Mouse (Mus musculus) limb, embryonic 13.5 days (tissue): ENCODE measurements at regions not wholly inside any gene's neighbourhood (a gene's known extent, or its start where the extent isn't known, plus 50 kb on each side); places are given as distances from the start of the nearest gene placed in this dataset.
A peak's percentile ranks its signal among the peaks of the same experiment; 100 is the strongest.

Experiments used
- ATAC-seq: fragments of 200-750 bp; cut with Nextera tagmentation; 2 replicates; pipeline ENCODE4 v1.8.0; 2017; ENCODE audit warnings: low read depth, moderate number of reproducible peaks, moderate TSS enrichment; ENCODE audit not compliant: low FRiP score
- H3K27ac ChIP-seq: fragments of 300-500 bp; sonication (generic); 2 replicates; pipeline ENCODE4 v1.5.1; 2015; ENCODE audit warnings: inconsistent platforms, mild to moderate bottlenecking, moderate library complexity
- H3K27me3 ChIP-seq: fragments of 300-500 bp; sonication (generic); 2 replicates; pipeline ENCODE4 v1.6.1; 2015; ENCODE audit warnings: mild to moderate bottlenecking, inconsistent platforms
- H3K36me3 ChIP-seq: fragments of 300-500 bp; sonication (generic); 2 replicates; pipeline ENCODE4 v1.6.1; 2015; ENCODE audit warnings: inconsistent platforms, mild to moderate bottlenecking, moderate library complexity
- H3K4me1 ChIP-seq: fragments of 300-500 bp; sonication (generic); 2 replicates; pipeline ENCODE4 v1.6.1; 2015; ENCODE audit warnings: inconsistent platforms
- H3K4me2 ChIP-seq: fragments of 300-500 bp; sonication (generic); replicated peaks from 2 replicates; pipeline ENCODE4 v1.6.1; 2015; ENCODE audit warnings: inconsistent platforms, mild to moderate bottlenecking, moderate library complexity
- H3K4me3 ChIP-seq: fragments of 300-500 bp; sonication (generic); 2 replicates; pipeline ENCODE4 v1.5.1; 2015; ENCODE audit warnings: moderate library complexity, mild to moderate bottlenecking, inconsistent platforms
- H3K9ac ChIP-seq: fragments of 300-500 bp; sonication (generic); 2 replicates; pipeline ENCODE4 v1.6.1; 2015; ENCODE audit warnings: mild to moderate bottlenecking, inconsistent platforms
- H3K9me3 ChIP-seq: fragments of 300-500 bp; sonication (generic); 2 replicates; pipeline ENCODE4 v1.6.1; 2016; ENCODE audit warnings: inconsistent platforms
- WGBS: fragments of 180-500 bp; shearing (Covaris S2); methylation state at CpG from one replicate; pipeline ENCODE4 v1.1.7; 2015; 5-methylcytosine and 5-hydroxymethylcytosine counted together

DNA sequence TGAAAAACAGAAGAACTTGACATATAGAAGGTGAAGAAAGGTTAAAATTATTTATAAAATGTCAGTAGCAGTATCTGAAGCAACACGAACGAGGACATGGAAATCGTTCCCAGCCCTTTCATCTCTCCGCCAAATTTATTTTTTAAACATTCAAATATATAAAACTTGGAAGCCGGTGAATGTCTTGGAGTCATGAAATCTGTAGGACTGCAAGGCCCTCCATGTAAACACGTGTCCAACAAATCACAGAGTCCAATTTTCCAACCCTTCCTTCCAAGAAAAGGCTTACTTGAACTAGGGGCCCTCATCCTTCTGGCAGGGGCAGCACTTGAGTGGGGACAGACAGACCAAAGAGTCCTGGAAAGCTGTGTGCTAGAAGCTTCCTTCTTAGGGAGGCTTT lies 237.0 kb downstream of the Map2k4 start:
- Histone ChIP-seq H3K9ac (no peak overlapping the region), H3K4me2 (no peak overlapping the region), H3K4me3 (no peak overlapping the region), H3K36me3 (no peaks in the 10 kb centered on the region), H3K9me3 (no peaks in the 10 kb centered on the region), H3K4me1 (peaks cover 4% of the 10 kb centered on the region), H3K27ac (no peak overlapping the region), H3K27me3 (no peaks in the 10 kb centered on the region)
- 90% methylated on average over 6 of the region's 6 CpGs for WGBS
- ATAC-seq, result no peak

DNA sequence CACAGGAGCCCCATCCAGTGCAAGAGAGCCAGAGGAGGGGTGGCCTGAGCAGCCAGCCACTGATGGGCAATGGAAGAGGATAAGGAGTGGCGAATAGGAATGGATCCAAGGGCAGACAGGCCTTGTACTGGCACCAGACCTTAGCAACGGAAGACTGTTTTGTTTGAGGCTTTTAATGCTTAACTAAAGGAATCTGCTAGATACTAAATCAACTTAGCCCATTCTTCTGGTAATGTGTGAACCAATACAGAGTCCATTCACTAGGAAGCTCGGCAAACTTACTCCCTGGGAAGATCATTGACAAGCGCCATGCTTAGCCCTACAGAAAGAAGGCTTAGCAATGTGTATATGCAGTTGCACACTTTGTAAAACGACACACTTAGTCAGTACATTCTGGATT lies 243.8 kb downstream of the Map2k4 start:
- Histone ChIP-seq H3K9me3 (no peaks in the 10 kb centered on the region), H3K4me1 (no peaks in the 10 kb centered on the region), H3K9ac (no peak overlapping the region), H3K27ac (no peak overlapping the region), H3K4me2 (no peak overlapping the region), H3K36me3 (no peaks in the 10 kb centered on the region), H3K4me3 (no peak overlapping the region), H3K27me3 (no peaks in the 10 kb centered on the region)
- WGBS, result 91% methylated on average over 5 of the region's 5 CpGs
- ATAC-seq, result no peak

DNA sequence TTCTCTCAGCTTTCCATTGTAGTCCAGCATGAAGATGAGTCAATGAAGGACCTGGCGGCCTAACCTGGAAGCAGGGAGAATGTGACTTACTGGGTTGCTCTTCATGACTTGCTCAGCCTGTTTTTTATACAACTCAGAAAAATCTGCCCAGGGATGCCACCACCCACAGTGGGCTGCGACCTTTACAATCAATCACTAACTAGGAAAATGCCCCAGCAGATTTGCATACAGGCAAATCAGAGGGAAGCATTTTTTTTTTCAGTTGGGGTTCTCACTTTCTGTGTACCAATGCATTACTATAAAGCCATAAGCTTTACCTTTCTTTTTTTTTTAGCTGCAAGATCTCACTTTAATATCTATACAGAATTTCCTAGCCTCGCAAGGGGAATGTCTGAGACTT lies 244.5 kb downstream of the Map2k4 start:
- Histone ChIP-seq H3K27ac (no peak overlapping the region), H3K27me3 (no peaks in the 10 kb centered on the region), H3K4me3 (no peak overlapping the region), H3K36me3 (no peaks in the 10 kb centered on the region), H3K9me3 (no peaks in the 10 kb centered on the region), H3K4me1 (no peaks in the 10 kb centered on the region), H3K9ac (no peak overlapping the region), H3K4me2 (no peak overlapping the region)
- WGBS, result 88% methylated on average over 3 of the region's 3 CpGs
- no peak for ATAC-seq

DNA sequence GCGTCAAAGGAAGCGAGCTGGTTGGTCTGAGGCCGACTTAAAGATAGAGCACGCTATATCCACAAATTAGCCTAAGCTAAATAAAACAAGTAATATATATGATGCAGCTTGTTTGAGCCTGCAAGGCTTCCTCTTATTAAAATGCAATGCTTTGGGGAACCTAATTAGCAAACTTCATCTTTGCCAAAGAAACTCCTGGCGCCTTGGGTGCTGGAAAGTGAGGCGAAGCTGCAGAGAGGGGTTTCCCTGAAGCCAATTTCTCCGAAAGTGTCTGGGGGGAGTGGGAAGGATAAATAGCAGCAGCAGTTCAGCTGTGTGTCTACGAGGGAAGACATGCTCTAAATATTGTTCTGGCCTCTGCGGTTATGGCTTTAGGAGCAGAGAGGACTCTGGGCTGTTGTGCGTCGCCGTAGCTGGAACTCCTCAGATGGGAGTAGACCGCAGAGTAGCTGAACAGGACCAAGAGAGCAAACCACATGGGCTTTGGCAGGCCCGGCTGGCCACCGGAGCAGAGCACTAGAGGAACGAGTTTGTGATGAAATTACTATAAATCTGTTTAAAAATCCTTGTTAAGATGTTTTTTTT lies 251.0 kb downstream of the Map2k4 start:
- Histone ChIP-seq H3K4me2 (no peak overlapping the region), H3K9ac (no peak overlapping the region), H3K27ac (no peak overlapping the region), H3K4me3 (no peak overlapping the region), H3K4me1 (no peaks in the 10 kb centered on the region), H3K36me3 (no peaks in the 10 kb centered on the region), H3K9me3 (no peaks in the 10 kb centered on the region), H3K27me3 (no peaks in the 10 kb centered on the region)
- ATAC-seq, result no peak
- WGBS, result 80% methylated on average over 16 of the region's 16 CpGs

DNA sequence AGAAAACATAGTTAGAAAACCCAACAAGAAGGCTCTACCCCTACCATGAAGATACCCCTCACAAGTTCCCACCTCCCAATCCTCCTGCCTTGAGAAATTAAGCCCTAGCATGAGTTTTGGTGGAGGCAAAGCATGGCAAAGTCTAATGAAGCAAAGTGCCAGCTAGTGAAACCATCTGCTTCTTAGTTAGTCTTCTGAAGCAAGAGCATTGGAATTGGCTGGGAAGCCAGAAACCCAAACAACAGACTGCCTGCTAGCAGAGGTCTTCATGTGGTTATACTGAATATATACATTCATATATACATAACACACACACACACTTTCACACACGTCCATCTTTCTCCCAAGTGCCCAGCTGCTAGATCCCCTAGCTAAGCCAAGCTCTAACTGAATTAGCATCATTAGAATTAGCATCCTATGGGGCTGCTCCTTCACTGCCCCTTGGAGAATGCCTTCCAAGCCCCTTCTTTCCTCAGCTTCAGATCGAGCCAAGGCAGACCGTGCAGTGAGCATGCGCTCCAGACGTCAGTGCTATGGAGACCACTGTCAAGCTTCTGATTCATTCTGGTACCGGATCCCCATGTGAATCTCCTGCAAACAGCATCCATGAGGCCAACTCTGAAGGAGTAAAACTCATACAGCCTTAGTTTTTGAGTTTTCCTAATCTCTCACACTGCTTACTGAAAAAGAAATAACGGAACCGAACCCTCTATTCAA lies 252.2 kb downstream of the Map2k4 start:
- Histone ChIP-seq H3K27ac (no peak overlapping the region), H3K4me2 (no peak overlapping the region), H3K9ac (no peak overlapping the region), H3K4me1 (no peaks in the 10 kb centered on the region), H3K27me3 (no peaks in the 10 kb centered on the region), H3K9me3 (no peaks in the 10 kb centered on the region), H3K36me3 (no peaks in the 10 kb centered on the region), H3K4me3 (no peak overlapping the region)
- ATAC-seq, result no peak
- 88% methylated on average over 8 of the region's 8 CpGs for WGBS

DNA sequence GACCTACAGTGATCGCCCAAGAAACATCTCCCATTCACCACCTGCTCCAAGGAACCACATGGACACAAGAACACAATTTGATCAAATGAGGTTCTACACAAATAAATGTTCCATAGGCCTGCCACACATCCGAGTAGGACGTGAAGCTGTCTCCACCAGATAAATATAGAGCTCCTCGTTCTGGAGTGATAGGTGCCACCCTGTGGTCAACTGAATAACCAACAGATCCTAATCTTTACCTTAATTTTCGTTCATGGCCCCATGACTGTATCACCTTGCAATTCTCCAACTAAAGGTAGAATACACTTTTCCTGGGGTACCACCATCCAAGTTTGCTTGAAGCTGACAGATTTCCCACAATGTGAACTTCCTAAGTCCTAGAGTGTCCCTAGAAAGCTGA lies 257.4 kb downstream of the Map2k4 start:
- Histone ChIP-seq H3K9me3 (no peaks in the 10 kb centered on the region), H3K4me2 (no peak overlapping the region), H3K36me3 (no peaks in the 10 kb centered on the region), H3K4me1 (no peaks in the 10 kb centered on the region), H3K27ac (no peak overlapping the region), H3K27me3 (no peaks in the 10 kb centered on the region), H3K9ac (no peak overlapping the region), H3K4me3 (no peak overlapping the region)
- WGBS, result 76% methylated on average over 5 of the region's 5 CpGs
- ATAC-seq, result no peak

DNA sequence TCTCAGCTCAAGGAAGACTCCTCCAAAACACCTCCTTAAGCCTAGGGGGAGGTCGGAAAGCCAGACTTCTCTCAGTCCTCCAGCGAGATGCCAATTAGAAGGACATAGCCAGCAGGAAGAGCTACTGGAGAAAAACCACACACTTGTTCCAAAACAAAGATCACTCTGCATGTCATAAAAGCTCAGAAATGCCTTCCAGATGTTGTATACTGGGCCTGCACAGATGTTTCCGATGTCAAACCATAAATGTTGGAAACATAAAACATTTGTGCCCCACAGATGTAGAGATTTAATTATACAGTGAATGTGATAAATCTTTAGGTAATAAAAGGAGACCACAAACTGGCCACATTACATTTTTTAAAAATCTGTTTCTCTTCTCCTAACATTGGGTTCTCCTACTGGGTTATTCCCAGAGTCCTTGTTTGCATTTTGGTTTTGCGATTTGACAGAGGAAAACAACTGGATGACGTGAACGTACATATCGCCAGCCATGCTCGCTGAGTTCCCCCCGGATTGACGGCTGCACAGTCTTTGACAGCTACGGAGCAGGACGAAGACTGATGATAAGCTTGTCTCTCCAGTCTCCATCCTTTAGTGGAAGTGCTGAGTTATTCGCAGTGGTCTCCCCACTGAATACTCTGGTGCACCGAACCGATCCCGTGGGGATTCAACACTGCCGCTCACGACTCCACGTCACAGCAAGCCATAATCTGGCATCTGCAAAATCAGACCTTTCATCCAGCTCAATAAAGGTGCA lies 235.5 kb upstream of the Myocd start:
- Histone ChIP-seq H3K9me3 (no peaks in the 10 kb centered on the region), H3K36me3 (no peaks in the 10 kb centered on the region), H3K4me2 (peak overlapping the region; percentile 51), H3K4me1 (peaks cover 13% of the 10 kb centered on the region), H3K4me3 (peak overlapping the region; percentile 3; the same call in 1 of the 2 replicates), H3K9ac (no peak overlapping the region), H3K27ac (no peak overlapping the region), H3K27me3 (peaks cover 17% of the 10 kb centered on the region)
- ATAC-seq, result peak; percentile 57
- 23% methylated on average over 19 of the region's 19 CpGs for WGBS

DNA sequence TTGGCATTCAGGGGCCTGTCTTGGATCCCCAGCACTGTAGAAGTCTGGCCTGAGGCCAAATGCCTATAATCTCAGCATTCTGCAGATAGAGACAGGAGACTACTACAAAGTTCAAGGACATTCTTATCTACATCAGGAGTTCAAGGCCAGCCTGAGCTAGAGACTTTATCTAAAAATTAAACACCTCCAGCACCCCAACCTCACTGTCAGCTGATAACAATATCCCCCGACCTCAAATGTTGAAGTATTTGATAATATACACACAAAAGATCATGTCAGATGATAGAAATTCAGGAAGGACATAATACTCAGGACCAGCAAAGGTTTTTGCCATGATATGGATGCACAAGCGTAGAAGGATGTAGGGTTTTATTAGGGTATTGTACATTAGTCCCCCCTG lies 228.2 kb upstream of the Myocd start:
- 80% methylated on average over 2 of the region's 2 CpGs for WGBS
- no peak overlapping the region for H3K27ac ChIP-seq
- peaks cover 15% of the 10 kb centered on the region for H3K27me3 ChIP-seq
- no peaks in the 10 kb centered on the region for H3K36me3 ChIP-seq
- H3K4me3 ChIP-seq, result no peak overlapping the region
- ATAC-seq, result no peak
- H3K9me3 ChIP-seq, result no peaks in the 10 kb centered on the region
- H3K9ac ChIP-seq, result no peak overlapping the region
- H3K4me1 ChIP-seq, result peaks cover 10% of the 10 kb centered on the region; the same call in 1 of the 2 replicates
- no peak overlapping the region for H3K4me2 ChIP-seq

DNA sequence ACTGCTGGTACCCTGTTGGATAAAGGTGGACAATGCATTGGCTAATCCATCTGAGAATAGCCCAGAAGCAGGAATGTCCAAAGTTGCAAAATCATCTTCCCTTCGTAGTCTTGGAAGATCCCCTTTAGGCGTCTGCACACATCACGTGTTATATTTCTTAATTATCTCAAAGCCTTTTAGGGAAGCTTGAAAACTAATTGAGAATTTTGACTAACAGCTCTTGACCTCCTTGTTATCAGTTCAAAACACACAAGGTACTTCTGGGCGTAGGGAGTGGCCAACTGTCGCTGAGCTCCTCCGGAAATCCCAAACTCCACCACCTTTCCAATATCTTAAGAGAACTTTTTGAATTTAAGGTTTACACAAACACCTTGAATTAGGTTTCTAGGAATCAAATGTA lies 227.6 kb upstream of the Myocd start:
- H3K4me1 ChIP-seq, result peaks cover 10% of the 10 kb centered on the region; the same call in 1 of the 2 replicates
- no peak overlapping the region for H3K9ac ChIP-seq
- 91% methylated on average over 6 of the region's 6 CpGs for WGBS
- H3K27ac ChIP-seq, result no peak overlapping the region
- ATAC-seq, result no peak
- peaks cover 15% of the 10 kb centered on the region for H3K27me3 ChIP-seq
- H3K4me3 ChIP-seq, result no peak overlapping the region
- H3K36me3 ChIP-seq, result no peaks in the 10 kb centered on the region
- H3K4me2 ChIP-seq, result no peak overlapping the region
- H3K9me3 ChIP-seq, result no peaks in the 10 kb centered on the region

DNA sequence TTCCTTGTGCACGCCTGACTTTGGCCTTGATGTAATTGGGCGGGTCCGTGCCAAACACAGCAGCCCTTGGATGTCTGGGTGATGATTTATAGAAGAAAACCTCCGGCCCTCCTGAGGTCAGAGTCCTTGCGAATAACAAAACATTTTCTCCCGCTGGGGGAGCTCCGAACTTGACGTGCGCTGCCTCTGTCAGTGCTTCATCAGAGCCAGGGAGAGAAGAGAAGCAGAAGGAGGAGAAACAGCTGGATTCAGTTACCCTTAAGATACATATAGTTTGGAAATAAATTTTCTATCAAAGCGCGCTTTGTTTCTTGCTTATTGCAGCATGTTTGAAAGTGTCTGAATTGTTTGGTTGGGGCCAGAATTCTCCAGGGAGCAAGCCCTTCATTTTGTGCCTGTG lies 225.2 kb upstream of the Myocd start:
- Histone ChIP-seq H3K4me3 (no peak overlapping the region), H3K27ac (no peak overlapping the region), H3K36me3 (no peaks in the 10 kb centered on the region), H3K27me3 (peaks cover 8% of the 10 kb centered on the region; the same call in 1 of the 2 replicates), H3K9ac (peak overlapping the region; percentile 13; the same call in 1 of the 2 replicates), H3K4me1 (peaks cover 10% of the 10 kb centered on the region; the same call in 1 of the 2 replicates), H3K4me2 (peak overlapping the region; percentile 45), H3K9me3 (no peaks in the 10 kb centered on the region)
- 10% methylated on average over 11 of the region's 11 CpGs for WGBS
- ATAC-seq, result no peak

DNA sequence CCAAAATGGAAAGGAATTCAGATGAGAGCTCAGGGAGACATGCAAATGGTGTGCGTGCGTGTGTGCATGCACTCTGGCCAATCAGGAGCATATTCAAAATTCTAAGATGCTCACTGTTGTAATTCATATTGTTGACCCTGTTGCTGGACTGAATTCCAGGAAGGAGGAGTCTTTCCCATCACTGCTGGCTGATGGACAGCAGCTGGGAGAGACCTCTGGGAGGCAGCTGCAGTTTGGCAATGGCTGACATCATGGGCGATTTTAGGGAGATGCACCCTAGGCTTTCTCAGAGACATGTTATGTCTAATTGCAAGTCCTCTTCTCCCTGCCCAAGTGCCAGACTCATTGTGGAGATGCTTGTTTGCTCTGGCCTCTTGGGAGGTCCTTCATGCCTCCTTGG lies 220.6 kb upstream of the Myocd start:
- Histone ChIP-seq H3K4me1 (peaks cover 8% of the 10 kb centered on the region; the same call in 1 of the 2 replicates), H3K9ac (no peak overlapping the region), H3K4me2 (no peak overlapping the region), H3K27ac (no peak overlapping the region), H3K27me3 (peaks cover 5% of the 10 kb centered on the region; the same call in 1 of the 2 replicates), H3K9me3 (no peaks in the 10 kb centered on the region), H3K36me3 (no peaks in the 10 kb centered on the region), H3K4me3 (no peak overlapping the region)
- no peak for ATAC-seq
- WGBS, result 91% methylated on average over 3 of the region's 3 CpGs

DNA sequence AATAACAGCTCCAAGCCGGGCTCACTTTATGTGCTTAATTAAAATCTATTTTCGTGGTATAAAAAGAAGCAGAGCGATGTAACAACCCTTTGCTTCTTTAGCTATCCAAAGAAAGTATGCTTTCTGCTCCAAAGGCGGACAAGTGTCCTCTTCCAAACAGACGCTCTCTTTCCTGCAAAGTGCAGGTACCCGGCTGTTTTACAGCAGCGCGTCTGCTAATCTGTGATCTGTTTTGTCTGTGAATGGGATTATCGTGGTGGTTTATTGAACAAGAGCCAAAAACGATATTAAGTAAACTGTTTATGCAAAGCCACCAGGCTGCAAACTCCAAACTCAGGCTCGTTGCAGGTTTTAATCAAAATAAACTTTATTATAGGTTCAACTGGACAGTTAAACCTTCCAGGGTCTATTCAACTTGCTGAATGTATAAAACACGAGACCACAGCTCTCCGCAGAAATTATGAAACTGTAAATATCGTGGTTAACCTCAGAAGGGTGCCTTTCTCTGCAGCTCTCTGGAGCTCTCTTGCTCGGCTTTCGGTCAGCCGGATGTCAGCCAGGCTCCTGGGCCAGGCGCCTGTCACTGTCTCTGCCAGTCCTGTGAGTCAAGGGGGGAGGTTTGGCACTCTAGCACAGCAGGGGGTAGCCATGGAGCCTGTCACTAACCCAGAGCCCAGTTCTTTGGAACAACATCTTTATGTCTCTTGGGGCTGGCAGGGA lies 206.2 kb upstream of the Myocd start:
- Histone ChIP-seq H3K9ac (no peak overlapping the region), H3K27me3 (peaks cover 4% of the 10 kb centered on the region; the same call in 1 of the 2 replicates), H3K27ac (no peak overlapping the region), H3K36me3 (no peaks in the 10 kb centered on the region), H3K4me1 (peaks cover 22% of the 10 kb centered on the region), H3K9me3 (no peaks in the 10 kb centered on the region), H3K4me2 (peak overlapping the region; percentile 34), H3K4me3 (no peak overlapping the region)
- 43% methylated on average over 18 of the region's 18 CpGs for WGBS
- no peak for ATAC-seq
